Mouse (Mus musculus) hindbrain, embryonic 12.5 days (tissue): Measurements from ENCODE around the gene Tenm4. TPM values are rescaled to one million over a fixed set of nuclear protein-coding genes. Genes with fewer than 3 reads are reported as not detected.
A peak's percentile ranks its signal among the peaks of the same experiment; 100 is the strongest.

Source experiments
- ATAC-seq: fragments of 200-750 bp; cut with Nextera tagmentation; 2 replicates; pipeline ENCODE4 v1.8.0; 2017; ENCODE audit warnings: moderate TSS enrichment; ENCODE audit not compliant: low FRiP score
- H3K27ac ChIP-seq: fragments of 300-500 bp; sonication (generic); 2 replicates; pipeline ENCODE4 v1.5.1; 2016; ENCODE audit warnings: mild to moderate bottlenecking
- H3K27me3 ChIP-seq: fragments of 300-500 bp; sonication (generic); 2 replicates; pipeline ENCODE4 v1.6.1; 2016; ENCODE audit warnings: mild to moderate bottlenecking
- H3K36me3 ChIP-seq: fragments of 300-500 bp; sonication (generic); 2 replicates; pipeline ENCODE4 v1.6.1; 2016; ENCODE audit warnings: mild to moderate bottlenecking
- H3K4me1 ChIP-seq: fragments of 300-500 bp; sonication (generic); 2 replicates; pipeline ENCODE4 v1.6.1; 2016
- H3K4me2 ChIP-seq: fragments of 300-500 bp; sonication (generic); replicated peaks from 2 replicates; pipeline ENCODE4 v1.6.1; 2016; ENCODE audit warnings: mild to moderate bottlenecking
- H3K4me3 ChIP-seq: fragments of 300-500 bp; sonication (generic); 2 replicates; pipeline ENCODE4 v1.5.1; 2016; ENCODE audit warnings: mild to moderate bottlenecking
- H3K9ac ChIP-seq: fragments of 300-500 bp; sonication (generic); 2 replicates; pipeline ENCODE4 v1.6.1; 2016; ENCODE audit warnings: mild to moderate bottlenecking, moderate library complexity
- H3K9me3 ChIP-seq: fragments of 300-500 bp; sonication (generic); replicated peaks from 2 replicates; pipeline ENCODE4 v1.6.1; 2016; ENCODE audit warnings: mild to moderate bottlenecking
- WGBS: fragments of 180-500 bp; shearing (Covaris S2); methylation state at CpG from one replicate; pipeline ENCODE4 v1.1.7; 2016; 5-methylcytosine and 5-hydroxymethylcytosine counted together
- polyA plus RNA-seq: library from polyadenylated mRNA; unstranded; fragments of >200 nt; fragmentation: Nextera tagmentation; extraction: Ambion mirVana; gene quantifications from 2 replicates; pipeline ENCODE4 v1.2.1, GENCODE M21; 2016

The Tenm4 gene
- polyA plus RNA-seq, 1 experiment from 2014 or later, result 38.5 TPM

DNA sequence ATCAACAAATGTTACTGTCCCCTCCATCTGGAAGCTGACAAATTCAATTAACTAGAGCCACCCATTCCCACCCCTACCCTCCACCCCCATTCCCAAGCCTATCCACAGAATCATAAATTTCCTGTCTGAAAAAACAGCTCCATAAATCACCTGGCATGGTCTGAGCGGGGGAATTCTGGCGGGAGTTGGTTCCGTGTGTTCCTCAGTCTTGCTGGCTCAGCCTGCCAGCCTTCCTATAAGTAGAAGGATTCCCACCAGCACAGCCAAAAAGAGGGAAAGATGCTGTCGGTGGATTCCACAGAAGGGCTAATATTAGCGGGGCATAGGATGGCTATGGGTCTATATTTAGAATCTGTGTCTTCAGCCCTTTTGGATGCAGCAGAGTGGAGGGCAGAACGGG lies 204.5 kb downstream of the Tenm4 start:
- Histone ChIP-seq H3K9me3 (no peaks in the 10 kb centered on the region), H3K9ac (no peak overlapping the region), H3K4me3 (no peak overlapping the region), H3K4me1 (no peaks in the 10 kb centered on the region), H3K27ac (no peak overlapping the region), H3K27me3 (no peaks in the 10 kb centered on the region), H3K36me3 (no peaks in the 10 kb centered on the region), H3K4me2 (no peak overlapping the region)
- WGBS, result 77% methylated on average over 6 of the region's 6 CpGs
- ATAC-seq, result no peak

- peak overlapping the region; percentile 83 for H3K27ac ChIP-seq
- H3K9me3 ChIP-seq, result no peaks in the 10 kb centered on the region
- no peaks in the 10 kb centered on the region for H3K27me3 ChIP-seq
- H3K9ac ChIP-seq, result no peak overlapping the region
- peak; percentile 77 for ATAC-seq
- no peak overlapping the region for H3K4me3 ChIP-seq
- WGBS, result 6% methylated on average over 6 of the region's 6 CpGs
- no peak overlapping the region for H3K4me2 ChIP-seq
- no peaks in the 10 kb centered on the region for H3K36me3 ChIP-seq
- peaks cover 15% of the 10 kb centered on the region for H3K4me1 ChIP-seq
Measured at GRCm38 (mm10) chr7:96383686-96384528, 212.9 kb downstream of the Tenm4 start.

GRCm38 (mm10) chr7:96384726-96385500 lies 213.9 kb downstream of the Tenm4 start:
- H3K4me2 ChIP-seq, result no peak overlapping the region
- H3K27ac ChIP-seq, result peak overlapping the region; percentile 83; the same call in 1 of the 2 replicates
- 82% methylated on average over 11 of the region's 11 CpGs for WGBS
- no peaks in the 10 kb centered on the region for H3K27me3 ChIP-seq
- no peak overlapping the region for H3K4me3 ChIP-seq
- H3K9me3 ChIP-seq, result no peaks in the 10 kb centered on the region
- ATAC-seq, result no peak
- H3K4me1 ChIP-seq, result peaks cover 15% of the 10 kb centered on the region
- H3K36me3 ChIP-seq, result no peaks in the 10 kb centered on the region
- H3K9ac ChIP-seq, result no peak overlapping the region

DNA sequence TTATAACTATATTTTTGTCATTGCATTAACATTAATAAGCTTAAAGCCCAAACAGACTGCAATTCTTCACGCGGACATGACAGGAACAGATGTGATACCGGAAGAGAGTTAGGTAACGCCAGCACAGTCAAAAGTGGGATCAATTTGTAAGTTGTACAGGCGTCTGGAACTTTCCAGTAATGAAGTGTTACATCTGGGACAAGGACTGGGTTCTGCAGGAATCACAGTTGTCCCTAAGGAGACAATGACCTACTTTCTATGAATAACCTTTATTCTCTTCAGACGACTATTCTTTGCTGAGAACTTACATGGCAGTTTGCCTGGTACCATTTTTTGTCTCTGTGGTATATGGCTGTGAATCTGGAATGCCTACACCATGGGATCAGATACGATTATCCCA lies 214.8 kb downstream of the Tenm4 start:
- Histone ChIP-seq H3K4me1 (peaks cover 15% of the 10 kb centered on the region), H3K4me3 (no peak overlapping the region), H3K9me3 (no peaks in the 10 kb centered on the region), H3K27me3 (no peaks in the 10 kb centered on the region), H3K36me3 (no peaks in the 10 kb centered on the region), H3K27ac (no peak overlapping the region), H3K4me2 (no peak overlapping the region), H3K9ac (no peak overlapping the region)
- 89% methylated on average over 7 of the region's 7 CpGs for WGBS
- ATAC-seq, result no peak

DNA sequence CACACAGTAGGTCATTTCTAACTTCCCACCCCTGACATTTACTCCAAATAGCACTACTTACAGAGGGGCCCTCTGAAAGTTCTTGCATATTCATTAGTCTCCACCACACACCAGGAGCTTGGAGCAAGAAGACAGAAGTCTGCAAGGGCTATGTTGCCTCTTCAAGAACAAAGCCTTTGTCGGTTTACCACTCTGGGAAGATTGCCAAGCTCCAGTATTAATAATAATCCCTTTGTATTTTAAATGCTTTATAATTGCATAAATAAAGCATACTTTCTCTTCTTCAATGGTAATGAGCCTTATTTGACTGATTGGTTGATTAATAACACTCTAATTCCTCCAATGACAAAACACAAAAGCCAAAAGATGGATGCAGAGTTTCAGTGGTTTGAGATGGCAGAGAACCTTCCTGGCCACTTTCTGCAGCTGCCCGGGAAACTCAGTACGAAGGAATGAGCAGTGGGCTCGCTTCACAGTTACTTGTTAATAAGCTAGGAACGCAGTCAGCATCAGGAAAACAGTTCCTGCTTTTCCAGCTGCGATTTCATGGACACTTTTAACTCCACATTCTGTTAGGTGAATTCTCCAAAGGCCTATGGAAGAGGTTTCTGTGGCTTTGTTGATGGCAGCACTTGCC lies 219.1 kb downstream of the Tenm4 start:
- WGBS, result 59% methylated on average over 6 of the region's 6 CpGs
- no peaks in the 10 kb centered on the region for H3K36me3 ChIP-seq

DNA sequence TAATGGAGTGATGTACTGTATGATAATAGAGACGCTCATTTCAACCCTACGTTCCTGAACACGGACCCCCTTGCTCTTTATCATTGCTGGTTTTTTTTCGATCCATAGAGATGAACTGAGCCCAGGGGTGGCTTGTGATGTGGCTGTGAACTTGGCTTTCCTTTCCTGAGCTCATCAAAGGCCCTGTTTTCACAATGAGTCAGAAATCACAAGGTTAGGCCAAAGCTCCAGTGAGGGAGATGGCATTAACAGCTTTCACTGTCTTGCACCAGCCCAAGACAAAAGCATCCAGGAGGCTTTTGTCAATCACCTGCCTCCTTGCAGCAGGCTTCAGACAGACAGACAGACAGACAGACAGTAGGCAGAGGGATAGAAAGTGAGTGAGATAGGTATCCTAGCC lies 219.8 kb downstream of the Tenm4 start:
- no peaks in the 10 kb centered on the region for H3K27me3 ChIP-seq
- no peak overlapping the region for H3K27ac ChIP-seq
- H3K36me3 ChIP-seq, result no peaks in the 10 kb centered on the region
- peaks cover 9% of the 10 kb centered on the region; the same call in 1 of the 2 replicates for H3K4me1 ChIP-seq
- no peak overlapping the region for H3K4me3 ChIP-seq
- no peak overlapping the region for H3K9ac ChIP-seq
- no peak overlapping the region for H3K4me2 ChIP-seq
- 91% methylated on average over 4 of the region's 4 CpGs for WGBS
- ATAC-seq, result no peak
- H3K9me3 ChIP-seq, result no peaks in the 10 kb centered on the region

More for the DNA sequence above, 219.1 kb downstream of the Tenm4 start:
- Histone ChIP-seq H3K9me3 (no peaks in the 10 kb centered on the region), H3K4me2 (no peak overlapping the region), H3K4me3 (no peak overlapping the region), H3K27ac (no peak overlapping the region; the same call in 1 of the 2 replicates), H3K4me1 (peaks cover 9% of the 10 kb centered on the region; the same call in 1 of the 2 replicates), H3K9ac (no peak overlapping the region), H3K27me3 (no peaks in the 10 kb centered on the region)
- peak; percentile 77 for ATAC-seq

DNA sequence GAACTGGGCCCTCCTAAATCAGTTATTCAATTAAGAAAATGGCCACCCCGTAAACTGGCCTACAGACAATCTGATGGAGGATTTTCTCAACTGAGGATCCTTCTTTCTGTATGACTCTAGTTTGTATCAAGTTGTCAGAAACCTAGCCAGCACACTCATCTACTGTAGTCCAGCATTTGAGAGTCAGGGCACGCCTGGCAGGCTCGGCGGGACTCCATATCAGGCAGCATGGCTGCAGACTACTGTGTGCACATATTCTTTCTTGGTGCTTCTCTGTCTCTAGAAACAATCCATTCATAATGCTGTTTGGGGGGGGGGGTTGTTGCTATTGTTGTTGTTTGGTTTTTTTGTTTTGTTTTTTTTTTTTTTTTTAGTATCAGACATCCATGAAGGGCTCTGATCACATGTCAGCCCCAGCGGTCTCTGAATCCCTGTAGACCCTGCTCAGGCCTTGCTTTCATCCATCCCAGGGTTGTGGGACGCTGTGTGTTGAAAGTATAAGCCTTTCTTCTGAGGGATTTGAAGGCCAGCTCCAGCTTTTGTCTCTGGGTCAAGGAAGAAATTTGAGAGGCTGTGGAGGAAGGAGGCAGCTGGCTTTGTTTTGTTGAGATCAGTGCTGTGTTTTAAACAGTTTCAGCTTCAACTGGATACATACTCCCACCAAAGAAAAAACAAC lies 220.9 kb downstream of the Tenm4 start:
- Histone ChIP-seq H3K27ac (no peak overlapping the region), H3K4me3 (no peak overlapping the region), H3K4me2 (no peak overlapping the region), H3K9me3 (no peaks in the 10 kb centered on the region), H3K36me3 (no peaks in the 10 kb centered on the region), H3K4me1 (peaks cover 9% of the 10 kb centered on the region; the same call in 1 of the 2 replicates), H3K9ac (no peak overlapping the region), H3K27me3 (no peaks in the 10 kb centered on the region)
- 57% methylated on average over 6 of the region's 6 CpGs for WGBS
- no peak for ATAC-seq

GRCm38 (mm10) chr7:96392600-96392999 lies 221.6 kb downstream of the Tenm4 start:
- Histone ChIP-seq H3K9ac (no peak overlapping the region), H3K27me3 (no peaks in the 10 kb centered on the region), H3K36me3 (no peaks in the 10 kb centered on the region), H3K9me3 (no peaks in the 10 kb centered on the region), H3K4me3 (no peak overlapping the region), H3K4me1 (peaks cover 9% of the 10 kb centered on the region; the same call in 1 of the 2 replicates), H3K4me2 (no peak overlapping the region), H3K27ac (no peak overlapping the region)
- ATAC-seq, result no peak
- WGBS, result 47% methylated on average over 2 of the region's 2 CpGs

GRCm38 (mm10) chr7:96397940-96398339 lies 226.9 kb downstream of the Tenm4 start:
- H3K4me3 ChIP-seq, result no peak overlapping the region
- H3K9ac ChIP-seq, result no peak overlapping the region
- no peak overlapping the region for H3K27ac ChIP-seq
- ATAC-seq, result no peak
- 43% methylated on average over 1 of the region's 1 CpGs for WGBS
- H3K36me3 ChIP-seq, result no peaks in the 10 kb centered on the region
- no peaks in the 10 kb centered on the region for H3K9me3 ChIP-seq
- no peak overlapping the region for H3K4me2 ChIP-seq
- peaks cover 5% of the 10 kb centered on the region for H3K4me1 ChIP-seq
- no peaks in the 10 kb centered on the region for H3K27me3 ChIP-seq

DNA sequence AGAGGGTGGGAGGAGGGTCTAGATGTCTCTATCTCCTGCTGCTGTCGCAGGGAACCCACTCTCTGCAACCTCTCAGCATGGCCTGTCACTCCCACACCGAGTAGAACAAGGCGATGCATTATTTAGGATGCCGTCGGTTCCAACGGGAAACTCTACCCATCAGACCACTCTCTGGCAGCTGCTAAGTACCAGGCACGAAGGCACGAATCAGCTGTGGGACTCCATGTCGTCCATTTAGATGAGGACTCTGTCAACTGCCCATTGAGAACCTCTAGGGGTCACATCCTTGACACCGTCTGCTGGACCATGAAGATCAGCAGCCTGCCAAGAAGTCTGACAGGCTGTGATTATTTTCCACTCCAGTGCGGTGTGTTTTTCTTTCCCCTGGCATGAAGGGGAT lies 229.4 kb downstream of the Tenm4 start:
- H3K4me2 ChIP-seq, result no peak overlapping the region
- H3K27ac ChIP-seq, result 0 out of 2 replicates have a peak overlapping the region, but pooled peaks have one; percentile 3
- no peaks in the 10 kb centered on the region for H3K9me3 ChIP-seq
- no peak overlapping the region for H3K4me3 ChIP-seq
- H3K9ac ChIP-seq, result no peak overlapping the region
- 25% methylated on average over 11 of the region's 11 CpGs for WGBS
- peak; percentile 60; the same call in 1 of the 2 replicates for ATAC-seq
- peaks cover 7% of the 10 kb centered on the region for H3K4me1 ChIP-seq
- H3K36me3 ChIP-seq, result no peaks in the 10 kb centered on the region
- no peaks in the 10 kb centered on the region for H3K27me3 ChIP-seq

- H3K4me1 ChIP-seq, result peaks cover 22% of the 10 kb centered on the region
- H3K9ac ChIP-seq, result no peak overlapping the region
- H3K36me3 ChIP-seq, result no peaks in the 10 kb centered on the region
- H3K4me2 ChIP-seq, result no peak overlapping the region
- no peaks in the 10 kb centered on the region for H3K27me3 ChIP-seq
- no peak overlapping the region for H3K4me3 ChIP-seq
- H3K9me3 ChIP-seq, result no peaks in the 10 kb centered on the region
- 77% methylated on average over 8 of the region's 8 CpGs for WGBS
- ATAC-seq, result no peak
- H3K27ac ChIP-seq, result no peak overlapping the region
Measured at GRCm38 (mm10) chr7:96406630-96407214, 235.7 kb downstream of the Tenm4 start.
